Mouse (Mus musculus) limb, embryonic 14.5 days (tissue): ENCODE results near the gene Il1b. TPM values are rescaled to one million over a fixed set of nuclear protein-coding genes. Genes with fewer than 3 reads are reported as not detected.

Experiments
- ATAC-seq: fragments of 200-750 bp; cut with Nextera tagmentation; 2 replicates; pipeline ENCODE4 v1.8.0; 2017; ENCODE audit warnings: low read depth, moderate number of reproducible peaks, moderate TSS enrichment; ENCODE audit not compliant: low FRiP score
- DNase-seq: peaks from one replicate; pipeline ENCODE4 v3.0.0-alpha.2; 2015; ENCODE audit warnings: low spot score
- H3K27ac ChIP-seq: fragments of 300-500 bp; sonication (generic); replicated peaks from 2 replicates; pipeline ENCODE4 v1.5.1; 2014; ENCODE audit warnings: low read depth, mild to moderate bottlenecking, low read length, moderate library complexity, mixed read lengths
- H3K27me3 ChIP-seq: fragments of 300-500 bp; sonication (generic); 2 replicates; pipeline ENCODE4 v1.6.1; 2014; ENCODE audit warnings: low read length, mixed read lengths; ENCODE audit not compliant: control insufficient read depth, insufficient read depth
- H3K36me3 ChIP-seq: fragments of 300-500 bp; sonication (generic); 2 replicates; pipeline ENCODE4 v1.6.1; 2014; ENCODE audit warnings: mild to moderate bottlenecking, low read length, moderate library complexity, mixed read lengths; ENCODE audit not compliant: control insufficient read depth, insufficient read depth
- H3K4me1 ChIP-seq: fragments of 300-500 bp; sonication (generic); 2 replicates; pipeline ENCODE4 v1.6.1; 2014; ENCODE audit warnings: antibody characterized with exemption, low read length, mixed read lengths; ENCODE audit not compliant: control insufficient read depth, insufficient read depth
- H3K4me2 ChIP-seq: fragments of 300-500 bp; sonication (generic); replicated peaks from 2 replicates; pipeline ENCODE4 v1.6.1; 2014; ENCODE audit warnings: low read depth, mild to moderate bottlenecking, low read length, moderate library complexity; ENCODE audit not compliant: severe bottlenecking
- H3K4me3 ChIP-seq: fragments of 300-500 bp; sonication (generic); replicated peaks from 2 replicates; pipeline ENCODE4 v1.5.1; 2014; ENCODE audit warnings: low read length
- H3K9ac ChIP-seq: fragments of 300-500 bp; sonication (generic); 2 replicates; pipeline ENCODE4 v1.6.1; 2014; ENCODE audit warnings: mild to moderate bottlenecking, low read depth, low read length, moderate library complexity; ENCODE audit not compliant: severe bottlenecking
- H3K9me3 ChIP-seq: fragments of 300-500 bp; sonication (generic); 2 replicates; pipeline ENCODE4 v1.6.1; 2016; ENCODE audit warnings: low read length; ENCODE audit not compliant: control insufficient read depth
- POLR2A ChIP-seq: fragments of 200-500 bp; IDR thresholded peaks from 2 replicates; pipeline ENCODE4 v1.8.0; 2012; ENCODE audit warnings: inconsistent platforms, mild to moderate bottlenecking, moderate library complexity, borderline replicate concordance; ENCODE audit not compliant: insufficient read depth, insufficient read length; ENCODE audit errors: extremely low read depth
- WGBS: fragments of 180-500 bp; shearing (Covaris S2); extraction: QIAGEN DNeasy Blood & Tissue Kit; methylation state at CpG from one replicate; pipeline ENCODE4 v1.1.7; 2014; 5-methylcytosine and 5-hydroxymethylcytosine counted together
- polyA plus RNA-seq, 2 experiments: library from polyadenylated mRNA; depleted of rRNA in 1 of 2; stranded (reverse) in 1 of 2; unstranded in 1 of 2; fragments of >200 nt; fragmentation: Nextera tagmentation in 1 of 2; extraction: Ambion mirVana in 1 of 2; gene quantifications; 2 replicates each; pipeline versions ENCODE4 v1.2.1 to v1.2.3; 2012 to 2014

The Il1b gene
- polyA plus RNA-seq, 2 experiments = 0.10 TPM; not detected in 1

DNA sequence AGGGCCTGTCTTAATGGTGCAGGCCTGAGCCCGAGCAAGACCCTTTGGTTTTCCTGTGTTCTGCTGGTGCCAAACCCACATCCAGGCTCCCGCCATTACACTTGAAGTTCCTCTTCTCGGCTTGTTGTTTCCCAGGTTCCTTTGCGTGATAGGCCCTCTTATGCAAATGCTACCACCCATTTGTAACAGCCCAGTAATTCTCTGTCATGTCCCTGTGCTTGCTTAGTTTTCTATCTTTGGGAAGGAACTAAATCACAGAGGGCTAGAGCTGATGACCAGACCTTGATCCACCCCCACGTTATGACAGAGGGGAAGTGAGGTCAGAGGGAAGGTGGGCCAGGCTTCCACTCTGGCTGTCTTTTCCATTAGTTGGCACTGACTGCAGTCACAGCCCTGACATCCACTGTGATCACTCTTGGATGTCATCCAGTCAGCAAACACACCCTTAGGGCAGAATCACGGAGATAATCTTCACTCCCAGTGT is 32.8 kb downstream of the Il1b start:
- no peak for ATAC-seq

GRCm38 (mm10) chr2:129333471-129333870 is 37.5 kb downstream of the Il1b start:
- H3K4me3 ChIP-seq = no peak overlapping the region
- no peaks in the 10 kb centered on the region for H3K9me3 ChIP-seq
- ATAC-seq = no peak
- no peak for TF ChIP-seq POLR2A
- H3K27me3 ChIP-seq = no peaks in the 10 kb centered on the region
- peaks cover 7% of the 10 kb centered on the region; the same call in 1 of the 2 replicates for H3K4me1 ChIP-seq
- H3K27ac ChIP-seq = no peak overlapping the region
- H3K4me2 ChIP-seq = no peak overlapping the region
- no peak for DNase-seq
- H3K9ac ChIP-seq = no peak overlapping the region
- WGBS = 61% methylated on average over 4 of the region's 4 CpGs
- no peaks in the 10 kb centered on the region for H3K36me3 ChIP-seq

More for the DNA sequence above, 32.8 kb downstream of the Il1b start:
- H3K4me1 ChIP-seq = no peaks in the 10 kb centered on the region
- 77% methylated on average over 6 of the region's 6 CpGs for WGBS
- H3K27ac ChIP-seq = no peak overlapping the region
- H3K9me3 ChIP-seq = no peaks in the 10 kb centered on the region
- no peaks in the 10 kb centered on the region for H3K27me3 ChIP-seq
- no peak for TF ChIP-seq POLR2A
- H3K4me2 ChIP-seq = no peak overlapping the region
- no peak for DNase-seq
- no peak overlapping the region for H3K4me3 ChIP-seq
- H3K36me3 ChIP-seq = no peaks in the 10 kb centered on the region
- H3K9ac ChIP-seq = no peak overlapping the region

GRCm38 (mm10) chr2:129330540-129330939 is 40.4 kb downstream of the Il1b start:
- Histone ChIP-seq H3K9me3 (no peaks in the 10 kb centered on the region), H3K27me3 (no peaks in the 10 kb centered on the region), H3K4me3 (no peak overlapping the region), H3K4me2 (no peak overlapping the region), H3K9ac (no peak overlapping the region), H3K36me3 (no peaks in the 10 kb centered on the region), H3K4me1 (peaks cover 7% of the 10 kb centered on the region; the same call in 1 of the 2 replicates), H3K27ac (no peak overlapping the region)
- ATAC-seq (no peak), DNase-seq (peak; percentile 21)
- no peak for TF ChIP-seq POLR2A
- 86% methylated on average over 13 of the region's 13 CpGs for WGBS

GRCm38 (mm10) chr2:129330024-129330423 is 40.9 kb downstream of the Il1b start:
- H3K36me3 ChIP-seq = no peaks in the 10 kb centered on the region
- no peak for ATAC-seq
- H3K27me3 ChIP-seq = no peaks in the 10 kb centered on the region
- no peak overlapping the region for H3K4me2 ChIP-seq
- 51% methylated on average over 7 of the region's 7 CpGs for WGBS
- no peak overlapping the region for H3K9ac ChIP-seq
- H3K4me1 ChIP-seq = peaks cover 7% of the 10 kb centered on the region; the same call in 1 of the 2 replicates
- DNase-seq = no peak
- H3K4me3 ChIP-seq = no peak overlapping the region
- TF ChIP-seq POLR2A = no peak
- no peak overlapping the region for H3K27ac ChIP-seq
- no peaks in the 10 kb centered on the region for H3K9me3 ChIP-seq

- 84% methylated on average over 4 of the region's 4 CpGs for WGBS
- H3K9me3 ChIP-seq = no peaks in the 10 kb centered on the region
- ATAC-seq = no peak
These were observed 42.7 kb downstream of the Il1b start for GRCm38 (mm10) chr2:129328238-129328637.

GRCm38 (mm10) chr2:129324216-129324615 is 46.7 kb downstream of the Il1b start:
- Histone ChIP-seq H3K27me3 (no peaks in the 10 kb centered on the region), H3K4me1 (no peaks in the 10 kb centered on the region), H3K4me3 (no peak overlapping the region), H3K36me3 (no peaks in the 10 kb centered on the region), H3K4me2 (no peak overlapping the region), H3K9ac (no peak overlapping the region), H3K9me3 (no peaks in the 10 kb centered on the region), H3K27ac (no peak overlapping the region)
- no peak for TF ChIP-seq POLR2A
- 79% methylated on average over 3 of the region's 3 CpGs for WGBS
- DNase-seq (no peak), ATAC-seq (no peak)

More at GRCm38 (mm10) chr2:129328238-129328637, 42.7 kb downstream of the Il1b start:
- DNase-seq = no peak
- H3K9ac ChIP-seq = no peak overlapping the region
- no peak overlapping the region for H3K4me3 ChIP-seq
- no peaks in the 10 kb centered on the region for H3K27me3 ChIP-seq
- H3K27ac ChIP-seq = no peak overlapping the region
- H3K36me3 ChIP-seq = no peaks in the 10 kb centered on the region
- peaks cover 7% of the 10 kb centered on the region; the same call in 1 of the 2 replicates for H3K4me1 ChIP-seq
- no peak overlapping the region for H3K4me2 ChIP-seq
- no peak for TF ChIP-seq POLR2A
